In the genomic region with DNA sequence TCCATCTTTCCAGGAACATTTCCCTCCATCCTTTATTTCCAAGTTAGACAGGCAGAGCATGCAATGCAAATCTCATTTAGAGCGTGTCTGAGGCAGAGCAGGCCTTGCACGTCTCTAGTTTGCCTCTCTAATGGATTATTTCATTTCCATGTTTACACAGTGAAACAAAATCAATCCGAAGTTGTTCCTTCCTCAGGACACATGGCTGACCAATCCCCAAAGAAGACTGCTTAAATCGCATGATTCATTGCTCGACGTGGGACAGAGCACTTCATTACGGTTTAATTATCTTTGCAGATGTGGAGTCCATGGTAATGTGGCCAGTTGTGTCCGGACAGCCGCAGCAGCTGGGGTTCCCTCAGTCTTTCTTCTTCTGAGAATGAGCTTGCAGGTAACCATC, we compare ENCODE assay signal across 23 mouse cellular contexts.
A peak's percentile ranks its signal among the peaks of the same experiment; 100 is the strongest.
DNase-seq lines count a peak whose midpoint lies in the region; ATAC-seq and TF ChIP-seq lines count a peak whose summit lies in the region.
"Had no signal": no experiment of that assay in that cellular context is flagged by ENCODE, and none has a peak within 500 bp of the region (broad histone marks: within the 10 kb centered on the region; RNA-seq: fewer than 3 reads in every experiment).

No protein-coding gene starts in this region.

- 71% methylated on average over 9 of the region's 9 CpGs for WGBS in embryonic facial prominence, embryonic 14.5 days
- WGBS in embryonic facial prominence, embryonic 10.5 days: 84% methylated on average over 9 of the region's 9 CpGs
- 56% methylated on average over 9 of the region's 9 CpGs for WGBS in kidney, embryonic 14.5 days
- WGBS in kidney, postnatal 0 days: 49% methylated on average over 9 of the region's 9 CpGs

- H3K9me3 ChIP-seq in embryonic facial prominence, embryonic 14.5 days (ENCODE audit: control insufficient read depth, low read length): no peaks in the 10 kb centered on the region
- no peaks in the 10 kb centered on the region for H3K9me3 ChIP-seq in embryonic facial prominence, embryonic 10.5 days
- no peaks in the 10 kb centered on the region for H3K9me3 ChIP-seq in kidney, embryonic 14.5 days (ENCODE audit: control insufficient read depth, low read length)
- no peaks in the 10 kb centered on the region; the same call in 1 of the 2 replicates for H3K9me3 ChIP-seq in kidney, postnatal 0 days (replicated peaks; ENCODE audit: low read length)
- H3K9me3 ChIP-seq: embryonic facial prominence, embryonic 13.5 days; forebrain, embryonic 13.5 days; forebrain, embryonic 15.5 days had no signal

- no peak for TF ChIP-seq CTCF in kidney, postnatal 0 days (IDR thresholded peaks at IDR 0.05; ENCODE audit: low read depth)

- H3K27me3 ChIP-seq in embryonic facial prominence, embryonic 14.5 days (replicated peaks; ENCODE audit: control insufficient read depth, insufficient read depth, low read length): no peaks in the 10 kb centered on the region
- no peaks in the 10 kb centered on the region for H3K27me3 ChIP-seq in embryonic facial prominence, embryonic 10.5 days (replicated peaks; ENCODE audit: low read depth, poor library complexity, severe bottlenecking)
- no peaks in the 10 kb centered on the region for H3K27me3 ChIP-seq in kidney, embryonic 14.5 days (ENCODE audit: control insufficient read depth, insufficient read depth, low read length)
- no peaks in the 10 kb centered on the region for H3K27me3 ChIP-seq in kidney, postnatal 0 days (ENCODE audit: insufficient read depth, low read length)
- H3K27me3 ChIP-seq: CH12.LX; embryonic facial prominence, embryonic 13.5 days; forebrain, embryonic 13.5 days; forebrain, embryonic 15.5 days had no signal

- no peak overlapping the region for H3K27ac ChIP-seq in embryonic facial prominence, embryonic 14.5 days (replicated peaks; ENCODE audit: low read depth, low read length)
- H3K27ac ChIP-seq in embryonic facial prominence, embryonic 10.5 days (replicated peaks): no peak overlapping the region
- no peak overlapping the region for H3K27ac ChIP-seq in kidney, embryonic 14.5 days (ENCODE audit: low read depth, low read length)
- H3K27ac ChIP-seq in kidney, postnatal 0 days: no peak overlapping the region
- H3K27ac ChIP-seq: embryonic facial prominence, embryonic 13.5 days; forebrain, embryonic 13.5 days; forebrain, embryonic 15.5 days had no signal

- H3K4me2 ChIP-seq in embryonic facial prominence, embryonic 14.5 days (ENCODE audit: low read depth, low read length): no peak overlapping the region
- H3K4me2 ChIP-seq in kidney, embryonic 14.5 days (replicated peaks; ENCODE audit: low read depth, low read length): no peak overlapping the region
- no peak overlapping the region for H3K4me2 ChIP-seq in kidney, postnatal 0 days (ENCODE audit: low read length)
- H3K4me2 ChIP-seq: embryonic facial prominence, embryonic 13.5 days; forebrain, embryonic 13.5 days; forebrain, embryonic 15.5 days had no signal

- DNase-seq in embryonic facial prominence, embryonic 14.5 days (ENCODE audit: low spot score): peak; percentile 27
- DNase-seq in embryonic facial prominence, embryonic 10.5 days (ENCODE audit: low spot score): no peak
- DNase-seq in kidney, postnatal 25 days: no peak
- peak; percentile 45 for DNase-seq in kidney, postnatal 0 days (ENCODE audit: low spot score)
- DNase-seq in kidney, adult 8-10 months: no peak
- no peak for DNase-seq in retina, postnatal 1 day
- DNase-seq: adrenal gland, adult 8-10 months; adrenal gland, postnatal 14 days; adrenal gland, postnatal 36 days; B cell, adult 2 months; cerebellum, adult 11-12 months; cerebellum, adult 2 months; cerebellum, adult 9-10 months; cerebellum, postnatal 10 days; cerebellum, postnatal 25 days; forebrain, postnatal 0 days had no signal

- ATAC-seq in embryonic facial prominence, embryonic 14.5 days (ENCODE audit: low read depth): no peak
- peak; percentile 57; the same call in 1 of the 2 replicates for ATAC-seq in kidney, embryonic 14.5 days (ENCODE audit: low FRiP score, low TSS enrichment)
- no peak for ATAC-seq in kidney, postnatal 0 days (replicated peaks; ENCODE audit: low FRiP score, low read depth)
- ATAC-seq: CD4-positive, CD25-positive, alpha-beta regulatory T cell, adult 4 months; forebrain, embryonic 13.5 days; forebrain, embryonic 15.5 days; forebrain, postnatal 0 days had no signal

- no peaks in the 10 kb centered on the region for H3K36me3 ChIP-seq in embryonic facial prominence, embryonic 14.5 days (ENCODE audit: control insufficient read depth, insufficient read depth, low read length)
- H3K36me3 ChIP-seq in embryonic facial prominence, embryonic 10.5 days (replicated peaks): no peaks in the 10 kb centered on the region
- no peaks in the 10 kb centered on the region for H3K36me3 ChIP-seq in kidney, embryonic 14.5 days (ENCODE audit: control insufficient read depth, insufficient read depth, low read length)
- H3K36me3 ChIP-seq in kidney, postnatal 0 days (ENCODE audit: insufficient read depth, low read length): no peaks in the 10 kb centered on the region
- H3K36me3 ChIP-seq: embryonic facial prominence, embryonic 13.5 days; forebrain, embryonic 15.5 days; G1E had no signal

- H3K9ac ChIP-seq in embryonic facial prominence, embryonic 14.5 days (ENCODE audit: low read depth, low read length): no peak overlapping the region
- H3K9ac ChIP-seq in kidney, embryonic 14.5 days (ENCODE audit: low read depth, low read length): no peak overlapping the region
- H3K9ac ChIP-seq in kidney, postnatal 0 days (ENCODE audit: low read depth, low read length): no peak overlapping the region
- H3K9ac ChIP-seq: embryonic facial prominence, embryonic 13.5 days; forebrain, embryonic 13.5 days; forebrain, embryonic 15.5 days; forebrain, postnatal 0 days had no signal

- peaks cover 27% of the 10 kb centered on the region for H3K4me1 ChIP-seq in embryonic facial prominence, embryonic 14.5 days (ENCODE audit: control insufficient read depth, insufficient read depth, low read length)
- no peaks in the 10 kb centered on the region for H3K4me1 ChIP-seq in embryonic facial prominence, embryonic 10.5 days
- no peaks in the 10 kb centered on the region for H3K4me1 ChIP-seq in kidney, embryonic 14.5 days (ENCODE audit: control insufficient read depth, insufficient read depth, low read length)
- no peaks in the 10 kb centered on the region for H3K4me1 ChIP-seq in kidney, postnatal 0 days (replicated peaks; ENCODE audit: insufficient read depth, low read length)

- H3K4me3 ChIP-seq in embryonic facial prominence, embryonic 14.5 days (ENCODE audit: low read depth, low read length): no peak overlapping the region
- no peak overlapping the region for H3K4me3 ChIP-seq in embryonic facial prominence, embryonic 10.5 days
- H3K4me3 ChIP-seq in kidney, embryonic 14.5 days (ENCODE audit: low read length): no peak overlapping the region
- H3K4me3 ChIP-seq in kidney, postnatal 0 days (replicated peaks; ENCODE audit: low read depth, low read length): no peak overlapping the region
- H3K4me3 ChIP-seq: embryonic facial prominence, embryonic 13.5 days; forebrain, embryonic 13.5 days; forebrain, embryonic 15.5 days had no signal

Comparison
In these comparisons a context has a peak if more than half of its experiments do, and no peak if none do; other contexts are left out.
1. DNase-seq: peak in embryonic facial prominence, embryonic 14.5 days (single experiment) and kidney, postnatal 0 days (single experiment); none in embryonic facial prominence, embryonic 10.5 days (single experiment), kidney, postnatal 25 days (0 of 2), kidney, adult 8-10 months (0 of 2) and retina, postnatal 1 day (single experiment).